ENCODE assay signal across 12 mouse cellular contexts in genomic region chr8:121474898-121475284, GRCm38 (mm10).
DNase-seq lines count a peak whose midpoint lies in the region; ATAC-seq lines count a peak whose summit lies in the region.
"Had no signal": no experiment of that assay in that cellular context is flagged by ENCODE, and none has a peak within 500 bp of the region (broad histone marks: within the 10 kb centered on the region; RNA-seq: fewer than 3 reads in every experiment).

No protein-coding gene starts in this region.

- DNase-seq in liver, embryonic 11.5 days (ENCODE audit: low spot score): no peak
- no peak for DNase-seq in liver
- no peak for DNase-seq in hindbrain, embryonic 14.5 days (ENCODE audit: low spot score)
- DNase-seq in urinary bladder, postnatal 14 days (ENCODE audit: low spot score): no peak
- DNase-seq in left cerebral cortex, postnatal 10 days (ENCODE audit: extremely low spot score in 1 of 2, low spot score in 2 of 2): no peak
- DNase-seq: adrenal gland, adult 8-10 months; cerebellum, adult 11 months; heart, adult 2 months; layer of hippocampus, adult 9-11 months; thymus, postnatal 4 days had no signal

- 3% methylated on average over 17 of the region's 18 CpGs for WGBS in liver, embryonic 11.5 days
- WGBS in forebrain, embryonic 12.5 days: under 1% methylated on average over 18 of the region's 18 CpGs
- 4% methylated on average over 16 of the region's 18 CpGs for WGBS in hindbrain, embryonic 14.5 days
- 2% methylated on average over 17 of the region's 18 CpGs for WGBS in neural tube, embryonic 15.5 days

- no peaks in the 10 kb centered on the region for H3K9me3 ChIP-seq in liver, embryonic 11.5 days (ENCODE audit: control insufficient read depth, low read length)
- H3K9me3 ChIP-seq in forebrain, embryonic 12.5 days: no peaks in the 10 kb centered on the region
- no peaks in the 10 kb centered on the region for H3K9me3 ChIP-seq in hindbrain, embryonic 14.5 days (ENCODE audit: control insufficient read depth, low read length)
- H3K9me3 ChIP-seq in neural tube, embryonic 15.5 days (replicated peaks): no peaks in the 10 kb centered on the region

- 0 out of 2 replicates have a peak, but pooled peaks have one; percentile 36 for ATAC-seq in liver, embryonic 11.5 days (replicated peaks; ENCODE audit: low FRiP score)
- no peak for ATAC-seq in forebrain, embryonic 12.5 days (ENCODE audit: low FRiP score)
- ATAC-seq in hindbrain, embryonic 14.5 days (ENCODE audit: low FRiP score): no peak
- no peak for ATAC-seq in neural tube, embryonic 15.5 days (ENCODE audit: low FRiP score)

- intact Hi-C loops in left cerebral cortex, postnatal 10 days (cut with DNase I): no loop called here

- H3K4me3 ChIP-seq in liver, embryonic 11.5 days (ENCODE audit: low read depth, low read length): no peak overlapping the region
- no peak overlapping the region for H3K4me3 ChIP-seq in forebrain, embryonic 12.5 days (replicated peaks)
- H3K4me3 ChIP-seq in hindbrain, embryonic 14.5 days (replicated peaks; ENCODE audit: low read length): no peak overlapping the region
- H3K4me3 ChIP-seq in neural tube, embryonic 15.5 days (replicated peaks): no peak overlapping the region
- H3K4me3 ChIP-seq: heart, adult 2 months had no signal

- no peaks in the 10 kb centered on the region; the same call in 1 of the 2 replicates for H3K4me1 ChIP-seq in liver, embryonic 11.5 days (replicated peaks; ENCODE audit: control insufficient read depth, insufficient read depth, low read length)
- H3K4me1 ChIP-seq in forebrain, embryonic 12.5 days: peaks cover 10% of the 10 kb centered on the region
- H3K4me1 ChIP-seq in hindbrain, embryonic 14.5 days (replicated peaks; ENCODE audit: control insufficient read depth, insufficient read depth, low read length): 0 out of 2 replicates have a peak, but pooled peaks cover 8% of the 10 kb centered on the region
- H3K4me1 ChIP-seq in neural tube, embryonic 15.5 days: peaks cover 14% of the 10 kb centered on the region

- H3K4me2 ChIP-seq in liver, embryonic 11.5 days: peak overlapping the region; percentile 45
- peak overlapping the region; percentile 34 for H3K4me2 ChIP-seq in forebrain, embryonic 12.5 days
- peak overlapping the region; percentile 12; the same call in 1 of the 2 replicates for H3K4me2 ChIP-seq in hindbrain, embryonic 14.5 days (replicated peaks)
- peak overlapping the region; percentile 34 for H3K4me2 ChIP-seq in neural tube, embryonic 15.5 days

- peaks cover 17% of the 10 kb centered on the region; the same call in 1 of the 2 replicates for H3K27me3 ChIP-seq in liver, embryonic 11.5 days (replicated peaks; ENCODE audit: control insufficient read depth, insufficient read depth, low read length)
- peaks cover 33% of the 10 kb centered on the region for H3K27me3 ChIP-seq in forebrain, embryonic 12.5 days
- peaks cover 11% of the 10 kb centered on the region for H3K27me3 ChIP-seq in hindbrain, embryonic 14.5 days (ENCODE audit: control insufficient read depth, insufficient read depth, low read length)
- peaks cover 13% of the 10 kb centered on the region; the same call in 1 of the 2 replicates for H3K27me3 ChIP-seq in neural tube, embryonic 15.5 days (replicated peaks)

- no peak overlapping the region for H3K27ac ChIP-seq in liver, embryonic 11.5 days (ENCODE audit: low read depth, low read length)
- no peak overlapping the region for H3K27ac ChIP-seq in forebrain, embryonic 12.5 days
- no peak overlapping the region for H3K27ac ChIP-seq in hindbrain, embryonic 14.5 days
- no peak overlapping the region for H3K27ac ChIP-seq in neural tube, embryonic 15.5 days (replicated peaks)
- H3K27ac ChIP-seq: heart, adult 2 months had no signal

- no peaks in the 10 kb centered on the region for H3K36me3 ChIP-seq in liver, embryonic 11.5 days (ENCODE audit: control insufficient read depth, insufficient read depth, low read length)
- H3K36me3 ChIP-seq in forebrain, embryonic 12.5 days (replicated peaks): no peaks in the 10 kb centered on the region
- no peaks in the 10 kb centered on the region for H3K36me3 ChIP-seq in hindbrain, embryonic 14.5 days (replicated peaks; ENCODE audit: control insufficient read depth, insufficient read depth)
- H3K36me3 ChIP-seq in neural tube, embryonic 15.5 days: no peaks in the 10 kb centered on the region

- no peak overlapping the region for H3K9ac ChIP-seq in liver, embryonic 11.5 days (ENCODE audit: low read depth, low read length)
- H3K9ac ChIP-seq in forebrain, embryonic 12.5 days: no peak overlapping the region
- no peak overlapping the region for H3K9ac ChIP-seq in hindbrain, embryonic 14.5 days
- H3K9ac ChIP-seq in neural tube, embryonic 15.5 days (replicated peaks): no peak overlapping the region
